9 mouse cellular contexts compared by ENCODE assay signal in genomic region chr14:43812458-43812857, GRCm38 (mm10). TPM values are rescaled to one million over a fixed set of nuclear protein-coding genes. Genes with fewer than 3 reads are reported as not detected.
DNase-seq lines count a peak whose midpoint lies in the region; TF ChIP-seq lines count a peak whose summit lies in the region.
"Not testable (repeated sequence)": the region's sequence is repeated elsewhere in the genome, so short reads cannot be mapped to it uniquely, and the experiment has no call there.
"Had no signal": no experiment of that assay in that cellular context is flagged by ENCODE, and none has a peak within 500 bp of the region (broad histone marks: within the 10 kb centered on the region; RNA-seq: fewer than 3 reads in every experiment).

No protein-coding gene starts in this region.

- peak; percentile 67 for TF ChIP-seq CTCF in layer of hippocampus, adult 2 months (conservative IDR thresholded peaks at IDR 0.05)

- DNase-seq in ES-CJ7 (ENCODE audit: low read depth, low spot score), result peak; percentile 77
- peak; percentile 10 for DNase-seq in c-Kit-positive CD71-negative TER-119-negative erythroid progenitor cells, embryonic 14.5 days (ENCODE audit: low read depth)
- peak; percentile 17 for DNase-seq in fibroblast of lung, adult 2 months (ENCODE audit: low read depth)
- peak; percentile 40 for DNase-seq in heart, postnatal 4 days
- DNase-seq in layer of hippocampus, adult 2 months (ENCODE audit: low spot score in 2 of 2), result peak; percentile 16 to 51
- peak; percentile 22 to 33 for DNase-seq in lung, adult 18-20 months
- peak; percentile 52 for DNase-seq in retina, postnatal 1 day
- peak; percentile 52 for DNase-seq in thymus, postnatal 4 days

- not testable (repeated sequence) for H3K4me3 ChIP-seq in layer of hippocampus, adult 2 months

- not testable (repeated sequence) for H3K27ac ChIP-seq in layer of hippocampus, adult 2 months

RNA-seq across cellular contexts. Expression of gene Gm8180, which starts 27.9 kb away (rescaled TPM):
- not detected for total RNA-seq in heart, postnatal 4 days (2021)
- not detected for total RNA-seq in layer of hippocampus, adult 2 months (2021)
- total RNA-seq: heart, adult 18-20 months had no signal

Comparison
In these comparisons a context has a peak if more than half of its experiments do, and no peak if none do; other contexts are left out.
1. DNase-seq: peak in every context shown above with its lines; median percentile 77 in ES-CJ7; 52 in retina, postnatal 1 day; 52 in thymus, postnatal 4 days; 40 in heart, postnatal 4 days; 34 in layer of hippocampus, adult 2 months; 28 in lung, adult 18-20 months; 17 in fibroblast of lung, adult 2 months; 10 in c-Kit-positive CD71-negative TER-119-negative erythroid progenitor cells, embryonic 14.5 days.